Mouse (Mus musculus): ENCODE results near the gene Krt86. TPM values are rescaled to one million over a fixed set of nuclear protein-coding genes. Genes with fewer than 3 reads are reported as not detected.

The Krt86 gene
- not detected for total RNA-seq (2021)
- long read RNA-seq, experiment 1, result 0 reads
- long read RNA-seq, experiment 2, result 0 reads

DNA sequence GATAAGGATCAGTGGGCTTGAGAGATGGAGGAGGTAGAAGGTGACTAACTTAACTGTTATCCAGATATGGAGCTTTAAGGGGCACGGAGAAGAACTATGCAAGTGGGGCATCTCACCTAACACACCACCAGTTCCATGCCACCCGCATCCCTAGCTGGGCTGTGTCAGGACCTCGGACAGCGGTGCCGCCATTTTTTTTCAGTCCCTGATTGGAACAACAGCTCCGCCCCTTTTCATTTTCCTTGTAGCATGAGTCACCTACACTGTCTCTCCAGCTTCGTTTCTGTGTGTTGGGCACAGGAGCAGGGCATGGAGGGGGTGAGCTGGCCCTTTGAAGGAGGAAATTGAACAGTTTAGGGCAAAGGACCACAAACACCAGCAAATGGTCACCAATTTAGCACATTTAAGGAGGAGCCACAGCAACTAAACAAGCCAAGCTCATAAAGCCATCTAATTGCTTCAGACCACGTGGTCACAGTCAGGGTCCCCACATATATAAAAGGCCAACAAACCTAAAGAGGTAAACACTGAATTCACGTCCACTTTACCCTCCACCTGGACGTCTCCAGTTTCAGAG is at the start of gene Krt86:
Gene Krt86 (plus strand): TSS at position 527 of the 577 bp plus-strand sequence.
- DNase-seq, result peak in 1 of 2 experiments; percentile 17

DNA sequence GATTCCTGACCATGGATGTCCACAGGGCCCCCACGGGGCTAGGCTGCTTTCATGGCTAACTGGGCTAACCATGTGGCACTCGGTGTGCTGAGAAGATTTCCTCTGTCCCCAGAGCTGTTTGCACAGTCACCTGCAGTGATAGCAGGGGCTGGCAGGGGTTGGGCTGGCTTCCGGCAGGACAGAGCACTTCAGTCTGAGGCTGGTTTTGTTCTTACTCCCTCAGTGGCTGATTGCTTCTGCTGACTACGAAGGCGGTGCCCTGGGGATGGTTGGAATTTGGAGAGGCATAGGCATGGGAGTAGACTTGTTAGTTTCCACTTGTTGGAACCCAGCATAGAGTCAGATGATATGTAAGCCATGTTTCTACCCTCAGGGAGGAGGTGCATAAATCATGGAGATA is 48.4 kb upstream of the Krt86 start:
- DNase-seq, result no peak

DNA sequence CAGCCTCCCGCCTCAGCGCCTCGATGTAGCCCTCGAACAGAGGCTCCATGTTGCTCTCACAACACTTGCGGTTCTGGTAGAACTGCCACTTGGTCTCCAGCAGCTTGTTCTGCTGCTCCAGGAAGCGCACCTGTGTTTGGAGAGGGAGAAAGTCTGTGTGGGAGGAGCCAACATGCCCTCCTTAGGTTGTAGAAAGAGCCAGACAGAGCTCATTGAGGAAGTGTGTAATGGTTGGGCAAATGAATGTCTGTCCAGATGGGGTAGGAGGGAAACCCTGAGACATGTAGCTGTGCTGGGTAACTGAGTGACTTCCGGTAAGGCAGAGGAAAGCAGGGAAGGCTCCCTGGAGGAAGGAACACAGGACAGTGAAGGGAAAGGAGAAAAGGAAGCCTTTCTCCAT is 36.7 kb upstream of the Krt86 start:
- DNase-seq, result no peak

DNA sequence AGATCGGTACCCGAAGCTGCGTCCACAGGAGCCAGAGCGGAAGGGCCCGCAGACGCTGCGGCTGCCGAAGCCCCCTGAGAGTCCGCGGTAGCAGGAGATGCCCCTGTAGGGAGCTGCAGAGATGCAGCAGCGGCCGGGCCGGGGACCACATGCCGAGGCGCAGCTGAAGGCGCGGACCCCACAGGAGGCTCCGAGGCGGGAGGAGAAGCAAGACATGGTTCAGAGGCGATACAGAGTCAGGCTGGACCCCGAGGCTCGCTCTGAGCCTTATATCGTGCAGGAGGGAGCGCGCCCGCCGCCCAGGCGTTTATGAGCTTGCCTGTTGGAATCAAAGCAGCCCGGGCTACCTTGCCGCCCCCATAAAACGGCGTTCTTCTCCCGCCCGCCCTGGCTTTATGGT is 34.7 kb upstream of the Krt86 start, which contains the start of gene Krt87:
Gene Krt87 (minus strand): TSS at position 250 of the 400 bp plus-strand sequence.
- DNase-seq, result no peak

DNA sequence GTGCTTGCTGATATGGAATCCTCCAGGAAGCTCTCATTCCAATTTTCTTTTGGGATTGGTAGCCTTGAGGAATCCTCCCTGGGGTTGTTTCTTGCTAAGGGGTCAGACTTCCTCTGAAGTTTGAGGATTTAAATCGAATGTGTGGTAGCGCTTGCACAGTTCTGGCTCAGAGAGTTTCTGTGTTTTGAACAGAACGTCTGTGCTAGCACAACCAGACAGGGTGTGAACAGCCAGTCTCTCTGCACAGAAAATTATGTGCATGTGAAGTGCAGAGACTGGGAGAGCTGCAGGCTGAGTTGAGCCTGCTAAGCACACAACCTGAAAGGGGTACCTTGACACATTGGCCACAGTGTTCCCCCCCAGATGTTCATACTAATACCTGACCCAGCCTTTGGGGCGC is 32.4 kb upstream of the Krt86 start:
- DNase-seq, result no peak

DNA sequence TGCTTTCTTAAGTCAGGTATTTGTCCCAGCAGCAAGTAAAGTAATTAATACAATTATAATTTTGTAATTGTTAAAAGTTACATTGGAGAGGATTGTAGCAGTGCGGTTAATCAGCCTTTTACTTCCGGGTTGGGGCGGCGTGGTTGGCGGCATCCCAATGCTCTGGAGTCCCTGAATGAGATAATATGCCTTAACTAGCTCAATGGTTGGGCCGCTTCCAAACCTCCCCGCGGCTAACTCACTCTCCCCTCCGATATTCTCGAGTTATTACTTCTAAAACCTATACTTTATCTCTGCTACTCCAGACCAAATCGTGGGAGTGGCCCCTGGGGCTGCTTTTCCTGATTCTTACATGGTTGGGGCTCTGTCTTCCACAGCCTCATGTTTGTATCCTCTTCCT is 26.7 kb upstream of the Krt86 start:
- DNase-seq, result peak; percentile 36 to 58

DNA sequence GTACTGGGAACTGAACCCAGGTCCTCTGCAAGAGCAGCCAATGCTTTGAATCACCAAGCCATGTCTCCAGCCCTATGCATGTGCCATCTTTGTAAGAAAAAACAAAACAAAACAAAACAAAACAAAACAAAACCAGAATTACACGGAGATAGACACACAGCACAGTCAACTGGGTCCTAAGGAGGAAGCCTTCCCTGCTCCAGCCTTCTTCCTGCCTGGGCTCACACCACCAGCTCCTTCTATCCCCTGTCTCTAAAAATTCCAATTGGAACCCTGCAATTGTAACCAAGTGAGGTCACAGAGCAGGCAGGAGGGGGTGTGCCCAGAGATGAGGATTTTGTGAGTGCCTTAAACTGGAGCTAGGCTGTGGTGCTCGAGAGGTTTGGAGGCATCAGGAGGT is 25.8 kb upstream of the Krt86 start, which contains the start of gene Krt88:
Gene Krt88 (plus strand): TSS at position 301 of the 400 bp plus-strand sequence.
- DNase-seq, result no peak

DNA sequence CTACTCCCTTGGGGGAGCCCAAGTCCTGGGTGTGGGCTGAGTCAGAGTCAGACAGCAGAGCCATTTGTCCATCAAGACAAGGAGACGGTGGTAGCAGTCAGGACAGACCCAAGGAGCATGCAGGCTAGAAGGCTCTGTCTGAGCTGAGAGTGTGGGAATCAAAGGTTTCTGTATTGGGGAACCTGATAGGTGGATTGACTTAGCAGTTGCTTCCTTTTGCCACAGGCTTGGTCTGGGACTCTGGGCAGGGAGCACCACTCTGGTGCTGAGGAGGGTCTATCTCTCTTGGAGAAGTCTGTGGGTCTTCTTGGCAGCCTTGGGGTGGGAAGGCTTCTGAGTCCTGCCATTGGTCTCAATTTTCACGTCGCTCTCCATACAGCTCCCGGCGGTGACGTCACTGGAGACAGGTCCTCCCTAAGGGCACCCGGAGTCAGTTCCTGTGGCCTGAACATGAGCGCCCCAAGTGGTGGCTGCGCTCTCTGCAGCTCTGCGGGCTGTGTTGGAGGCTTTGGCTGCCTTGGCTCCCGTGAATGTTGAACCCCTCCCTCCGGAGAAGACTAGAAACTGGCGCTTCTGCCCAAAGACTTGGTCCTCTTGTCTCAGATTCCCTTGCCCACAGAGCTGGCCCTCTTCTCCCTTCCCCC is 20.1 kb upstream of the Krt86 start:
- peak; percentile 77 to 86 for DNase-seq

DNA sequence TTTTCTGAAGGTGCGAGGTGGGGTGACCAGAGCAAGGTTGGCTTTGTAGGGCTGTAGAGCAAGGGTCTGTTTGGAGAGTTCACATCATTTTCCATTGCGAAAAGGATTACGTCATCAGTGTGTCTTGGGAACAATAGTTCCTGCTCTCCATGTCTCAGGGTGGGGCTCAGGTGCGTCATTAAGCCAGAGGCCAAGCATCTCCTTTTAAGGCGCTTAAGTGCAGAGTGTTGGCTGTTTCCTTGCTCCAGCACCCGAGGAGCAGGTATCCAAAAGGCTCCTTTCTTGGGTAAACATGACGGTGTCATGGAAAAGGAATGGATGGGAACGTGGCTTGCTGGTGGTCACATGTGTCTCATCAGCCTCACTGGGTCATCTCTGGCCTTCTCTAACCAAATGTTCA is 18.5 kb upstream of the Krt86 start:
- no peak for DNase-seq

DNA sequence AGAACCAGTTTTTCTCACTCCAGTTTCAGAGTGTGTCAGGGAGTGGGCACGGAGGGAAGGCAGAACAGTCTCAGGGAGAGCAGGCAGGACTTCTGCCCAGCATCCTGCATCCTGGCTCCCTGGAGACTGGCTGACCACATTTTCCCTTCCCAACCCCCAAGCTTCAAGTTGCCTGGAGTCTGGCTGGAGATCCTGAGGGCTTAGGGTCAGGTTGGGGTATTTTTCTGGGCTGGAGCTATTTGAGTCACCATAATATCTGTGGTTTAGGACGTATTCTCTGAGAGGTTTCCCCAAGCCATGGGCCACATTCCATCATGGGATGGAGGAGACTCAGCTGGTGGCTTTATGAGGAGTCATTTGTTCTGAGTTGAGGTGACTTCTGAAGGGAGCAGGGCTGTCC is 18.0 kb upstream of the Krt86 start:
- DNase-seq, result no peak

DNA sequence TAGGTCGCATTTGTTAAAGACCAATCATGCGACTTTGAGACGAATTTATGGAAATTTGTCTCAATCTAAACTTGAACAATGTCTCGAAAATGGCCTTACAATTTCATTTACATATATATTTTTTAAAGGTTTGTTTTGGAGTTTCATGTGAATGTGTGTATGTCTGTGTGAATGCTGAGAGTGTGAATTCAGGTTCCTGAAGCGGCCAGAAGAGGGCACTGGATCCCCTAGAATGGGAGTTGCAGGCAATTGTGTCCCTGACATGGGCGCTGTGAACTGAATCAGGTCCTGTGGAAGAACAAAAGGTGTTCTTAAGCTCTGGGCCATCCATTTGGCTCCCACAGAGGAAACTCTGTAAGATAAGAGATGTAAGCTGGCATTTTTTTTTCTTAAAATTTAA is 17.4 kb upstream of the Krt86 start:
- DNase-seq, result no peak

DNA sequence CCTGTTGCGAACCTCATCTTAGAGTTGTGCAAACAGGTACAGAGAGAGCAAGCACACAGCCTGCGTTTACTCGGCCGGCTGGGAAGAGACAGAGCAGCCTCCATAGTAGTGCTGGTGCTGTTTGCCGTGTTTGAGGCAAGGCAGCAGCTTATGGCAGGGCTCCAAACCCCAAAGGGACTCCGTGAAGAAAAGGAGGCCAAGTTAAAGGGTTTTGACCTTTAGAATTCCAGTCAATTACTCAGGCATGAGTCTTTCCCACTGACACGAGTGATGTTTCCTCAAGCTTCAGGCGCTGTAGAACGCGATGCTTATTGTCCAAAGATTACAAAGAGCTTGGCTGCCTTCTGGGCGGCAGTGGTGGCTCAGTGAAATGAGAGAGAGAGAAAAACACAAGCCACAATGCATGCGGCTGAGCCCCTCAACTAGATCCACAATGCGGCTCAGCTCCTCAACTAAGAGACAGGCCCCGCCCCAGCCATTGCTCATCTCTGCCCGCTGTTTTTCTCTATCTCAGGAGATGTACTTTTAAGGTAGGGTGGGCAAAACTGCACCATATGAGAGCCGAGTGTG is 14.8 kb upstream of the Krt86 start:
- DNase-seq, result peak; percentile 12 to 13

DNA sequence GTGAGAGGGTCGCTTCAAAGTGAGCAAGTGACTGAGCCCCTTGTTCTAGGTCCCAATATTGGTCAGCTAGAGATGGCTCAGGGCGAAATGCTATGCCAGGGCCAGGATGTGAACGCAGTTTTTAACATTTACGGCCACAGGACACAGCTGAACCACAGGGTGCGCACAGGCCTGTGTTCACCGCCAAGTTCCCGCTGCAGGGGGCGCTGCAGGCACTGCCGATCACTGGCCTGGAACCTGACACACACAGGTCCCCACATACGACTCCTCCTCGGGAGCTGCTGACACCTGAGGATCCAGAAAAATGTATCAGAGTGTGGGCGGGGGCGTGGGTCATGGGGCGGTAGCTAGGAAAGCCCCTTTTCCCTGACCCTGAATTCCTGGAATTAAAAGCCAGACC is 14.0 kb upstream of the Krt86 start:
- no peak for DNase-seq

DNA sequence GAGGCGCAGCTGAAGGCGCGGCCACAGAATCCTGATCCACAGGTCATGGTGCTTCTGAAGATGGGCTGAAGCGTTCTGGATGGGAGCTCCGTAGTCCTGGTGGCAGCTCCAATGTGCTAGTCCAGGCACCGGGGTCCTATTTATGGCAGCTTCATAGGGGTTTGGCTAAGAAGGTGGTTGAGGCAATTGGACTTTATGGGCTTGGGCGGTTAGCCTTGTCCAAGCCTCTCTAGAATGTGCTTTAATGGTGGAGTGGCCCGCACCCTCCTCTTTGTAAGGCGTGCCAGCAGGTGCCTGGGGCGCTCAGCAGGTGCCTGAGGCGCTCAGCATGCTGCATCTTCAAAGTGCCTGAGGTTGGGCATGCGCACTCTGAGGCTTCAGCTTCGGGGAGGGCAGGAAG is 9.6 kb upstream of the Krt86 start, which contains the start of gene Krt81:
Gene Krt81 (minus strand): TSS at position 101 of the 400 bp plus-strand sequence.
- DNase-seq, result no peak

DNA sequence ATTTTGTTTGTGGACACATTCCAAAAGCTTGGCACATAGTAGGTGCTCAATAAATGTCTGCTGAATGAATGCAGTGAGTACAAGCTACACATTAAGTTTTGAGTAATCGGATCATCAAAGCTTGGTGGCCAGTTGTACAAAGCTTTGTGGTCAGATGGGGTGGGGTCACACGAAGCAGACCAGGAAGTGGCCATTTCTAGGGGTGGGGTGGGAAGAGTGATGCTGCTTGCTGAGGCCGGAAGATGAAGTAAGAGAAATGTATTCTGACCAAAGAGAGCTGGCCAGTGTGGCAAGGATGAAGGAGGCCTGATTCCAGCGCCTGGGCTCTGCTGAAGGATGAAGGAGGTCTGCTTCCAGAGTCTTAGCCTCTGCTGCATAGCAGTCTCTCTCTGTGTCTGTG is 4.2 kb upstream of the Krt86 start:
- no peak for DNase-seq

DNA sequence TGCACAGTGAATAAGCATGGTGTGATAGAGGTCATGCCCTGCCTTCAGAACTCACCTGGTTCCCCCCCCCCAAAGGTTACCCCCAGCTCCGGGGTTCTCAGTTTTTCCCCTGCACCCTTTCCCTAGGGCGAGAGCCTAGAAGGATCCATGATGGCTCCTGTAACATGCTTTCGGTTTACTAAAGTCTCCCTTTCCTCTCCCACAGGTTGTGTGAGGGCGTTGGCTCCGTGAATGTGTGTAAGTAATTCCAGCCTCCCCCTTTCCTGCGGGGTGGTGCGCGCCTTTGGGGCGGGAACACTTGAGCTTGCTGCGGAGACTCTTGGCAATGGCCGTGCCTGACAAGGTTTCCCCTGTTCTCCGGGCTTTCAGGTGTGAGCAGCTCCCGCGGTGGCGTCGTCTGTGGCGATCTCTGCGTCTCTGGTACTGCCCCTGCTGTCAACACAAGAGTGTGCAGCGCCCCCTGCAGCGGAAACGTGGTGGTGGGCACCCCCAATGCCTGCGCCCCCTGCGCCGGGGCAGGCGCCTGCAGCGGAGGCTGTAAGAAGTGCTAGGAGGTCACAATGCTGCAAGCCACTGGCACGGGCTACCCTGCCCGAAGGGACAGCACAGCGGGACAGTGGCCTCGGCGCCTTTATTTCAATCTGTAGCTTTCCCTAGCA is 5.9 kb downstream of the Krt86 start:
- DNase-seq, result peak; percentile 5 to 46

DNA sequence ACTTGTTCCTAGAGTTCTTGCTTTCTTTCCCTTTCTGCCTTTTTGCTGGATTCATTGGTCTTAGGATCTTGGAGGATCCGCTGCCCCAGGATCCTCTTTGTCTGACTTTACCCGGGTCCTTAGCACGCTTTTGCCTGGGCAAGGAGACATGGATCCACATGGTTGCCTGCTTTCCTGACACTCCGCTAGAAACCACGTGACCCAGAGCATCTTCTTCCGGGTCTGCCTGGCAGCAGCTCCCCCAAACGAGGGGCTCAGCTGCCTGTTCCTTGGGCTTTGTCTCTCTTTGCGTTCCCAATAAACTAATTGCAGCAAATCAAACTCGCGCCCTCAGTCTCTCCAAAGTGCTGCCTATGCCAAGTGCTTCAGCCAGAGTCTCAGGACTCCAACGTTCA is 6.4 kb downstream of the Krt86 start:
- no peak for DNase-seq

DNA sequence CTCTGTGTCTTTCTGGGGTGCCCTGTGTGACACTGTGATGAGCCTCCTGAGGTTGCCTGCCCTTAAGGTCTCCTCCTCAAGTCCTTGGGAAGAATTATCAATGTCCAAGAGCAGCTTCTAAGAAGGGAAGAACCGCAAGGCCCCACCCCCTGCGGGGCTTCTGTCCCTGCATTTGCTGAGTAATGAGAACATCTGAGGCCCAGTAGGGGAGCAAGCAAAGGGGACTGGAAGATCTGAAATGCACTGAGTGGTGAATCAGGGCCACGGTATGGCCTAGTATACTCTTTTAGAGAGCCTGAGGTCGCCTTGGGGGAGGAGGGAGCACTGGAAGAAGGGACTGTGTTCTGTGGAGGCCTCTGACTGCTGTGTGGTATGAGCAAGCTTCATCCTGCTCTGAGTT is 8.8 kb downstream of the Krt86 start:
- DNase-seq, result no peak

DNA sequence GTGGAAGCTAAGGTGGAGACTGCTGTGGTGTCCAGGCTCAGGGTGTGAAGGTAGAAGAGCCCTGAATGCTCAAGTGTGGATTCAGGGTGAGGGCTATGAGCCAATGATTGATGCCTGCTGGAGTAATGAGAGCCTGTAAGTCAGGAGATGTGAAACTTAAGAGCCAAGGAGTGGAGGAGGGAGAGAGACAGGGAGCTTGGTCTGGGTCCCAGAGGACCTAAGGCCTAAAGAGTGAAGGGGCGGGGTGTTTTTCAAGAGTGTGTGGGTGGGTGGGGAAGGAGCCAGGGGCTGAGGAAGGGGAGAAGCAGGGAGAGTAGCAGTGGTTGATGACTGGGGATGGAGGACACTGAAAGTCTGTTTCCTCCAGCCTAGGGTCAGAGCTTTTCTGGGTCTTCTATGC is 10.4 kb downstream of the Krt86 start:
- no peak for DNase-seq

DNA sequence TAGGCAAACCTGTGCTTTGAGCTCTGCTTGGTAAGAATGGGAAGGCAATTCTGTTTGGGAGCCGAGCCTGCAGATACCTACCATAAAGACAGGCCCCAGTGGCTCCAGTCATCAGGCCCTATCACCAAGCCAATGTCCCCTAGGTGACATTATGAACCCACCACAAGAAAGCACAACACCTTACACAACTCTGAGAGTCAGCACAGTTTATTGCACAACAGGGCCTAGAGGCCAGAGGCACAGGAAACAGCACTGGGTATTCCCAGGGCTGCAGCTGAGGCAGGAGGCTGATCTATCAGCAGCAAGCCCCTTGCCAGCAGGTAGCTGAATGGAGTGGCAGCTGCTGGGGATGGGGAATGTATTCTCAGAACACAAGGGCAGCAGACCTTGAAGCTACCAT is 11.7 kb downstream of the Krt86 start:
- DNase-seq, result no peak

DNA sequence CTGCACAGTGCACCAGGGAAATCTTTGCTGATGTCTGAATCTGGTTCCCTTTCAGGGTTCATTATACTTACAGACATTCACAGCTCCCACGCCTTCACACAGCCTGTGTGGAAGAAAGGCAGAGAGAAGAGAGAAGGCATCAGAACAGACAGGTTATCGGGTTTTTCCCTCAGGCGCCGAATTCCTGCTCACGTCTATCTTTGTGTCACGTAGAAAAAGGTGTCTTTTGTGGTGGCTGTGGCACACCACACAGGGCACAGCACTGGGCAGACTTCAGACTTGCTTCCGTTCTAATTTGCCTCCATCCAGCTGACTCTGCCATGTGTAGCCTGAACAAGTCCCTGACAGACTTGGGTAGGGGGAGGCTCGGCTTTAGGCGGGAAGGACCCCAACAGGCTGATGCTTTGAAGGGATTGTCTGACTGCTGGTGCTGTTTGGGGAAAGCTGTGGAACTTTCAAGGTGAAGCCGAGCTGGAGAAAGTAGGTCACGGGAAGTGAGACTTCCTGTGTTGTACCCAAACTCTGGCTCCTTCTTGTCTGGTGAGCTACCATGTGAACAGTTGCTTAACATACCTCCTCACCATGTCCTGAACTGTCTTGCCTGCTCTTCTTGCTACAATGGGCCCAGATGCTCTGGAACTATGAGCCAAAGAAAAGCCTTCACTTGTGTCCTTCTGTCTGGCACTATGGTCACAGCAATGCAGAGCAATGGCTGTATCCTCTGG is 12.8 kb downstream of the Krt86 start:
- DNase-seq, result no peak

DNA sequence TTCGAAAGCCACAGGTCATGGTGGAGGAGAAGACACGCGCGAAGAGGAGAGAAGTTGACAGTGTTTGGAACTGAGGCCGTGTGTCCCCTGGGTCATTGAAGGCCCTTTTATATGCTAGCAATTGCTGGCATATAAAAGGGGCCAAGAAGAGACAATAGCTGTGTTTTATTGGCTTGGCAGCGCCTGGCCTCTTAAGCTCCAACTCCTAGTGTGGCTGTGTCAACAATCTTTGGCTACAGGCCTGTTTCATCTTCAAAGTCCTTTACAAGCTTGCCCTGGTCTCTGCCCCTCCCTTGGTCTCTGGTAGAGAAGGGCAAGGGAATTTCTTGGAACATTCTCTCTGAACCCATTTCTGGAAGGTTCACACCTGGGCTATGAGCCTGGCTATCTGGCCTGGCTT is 18.2 kb downstream of the Krt86 start, which contains the start of gene Krt83:
Gene Krt83 (minus strand): TSS at position 82 of the 400 bp plus-strand sequence.
- no peak for DNase-seq

All from heart, adult 18-20 months (tissue).